Mouse (Mus musculus) testis, postnatal 10 days (tissue): ENCODE results near the gene Zfp672.
A peak's percentile ranks its signal among the peaks of the same experiment; 100 is the strongest.
"Not testable (repeated sequence)": the region's sequence is repeated elsewhere in the genome, so short reads cannot be mapped to it uniquely, and the experiment has no call there.

Experiments
- DNase-seq: peaks from one replicate; pipeline ENCODE4 v3.0.0; 2021; ENCODE audit warnings: low spot score

Gene Zfp672

GRCm38 (mm10) chr11:58330276-58331148 is at the start of gene Zfp672, which contains the start of gene Sh3bp5l:
Zfp672 (minus strand) TSS chr11:58330339.
Sh3bp5l (plus strand) TSS chr11:58330724.
- DNase-seq: peak; percentile 87

- DNase-seq: no peak
These were observed 49.4 kb upstream of the Zfp672 start for GRCm38 (mm10) chr11:58379516-58379915.

- no peak for DNase-seq
These were observed 48.7 kb upstream of the Zfp672 start, which contains the start of gene Lypd8 for GRCm38 (mm10) chr11:58378763-58379278. Lypd8 (plus strand) TSS chr11:58379043.

GRCm38 (mm10) chr11:58377686-58378085 is 47.5 kb upstream of the Zfp672 start:
- DNase-seq: no peak

- DNase-seq: no peak
These were observed 47.1 kb upstream of the Zfp672 start for GRCm38 (mm10) chr11:58377273-58377672.

- not testable (repeated sequence) for DNase-seq
These were observed 36.1 kb upstream of the Zfp672 start for GRCm38 (mm10) chr11:58366191-58366590.

- DNase-seq: no peak
These were observed 34.3 kb upstream of the Zfp672 start for GRCm38 (mm10) chr11:58364454-58364853.

GRCm38 (mm10) chr11:58362562-58362961 is 32.4 kb upstream of the Zfp672 start:
- DNase-seq: not testable (repeated sequence)

- no peak for DNase-seq
These were observed 27.9 kb upstream of the Zfp672 start for GRCm38 (mm10) chr11:58357844-58358534.

- no peak for DNase-seq
These were observed 26.9 kb upstream of the Zfp672 start for GRCm38 (mm10) chr11:58357042-58357441.

- DNase-seq: no peak
These were observed 24.8 kb upstream of the Zfp672 start for GRCm38 (mm10) chr11:58354927-58355326.

- no peak for DNase-seq
These were observed 24.3 kb upstream of the Zfp672 start for GRCm38 (mm10) chr11:58354476-58354875.

- no peak for DNase-seq
These were observed 23.6 kb upstream of the Zfp672 start for GRCm38 (mm10) chr11:58353709-58354108.

- no peak for DNase-seq
These were observed 22.8 kb upstream of the Zfp672 start for GRCm38 (mm10) chr11:58352681-58353548.

GRCm38 (mm10) chr11:58351179-58351578 is 21.0 kb upstream of the Zfp672 start:
- no peak for DNase-seq

GRCm38 (mm10) chr11:58350628-58351027 is 20.5 kb upstream of the Zfp672 start:
- no peak for DNase-seq

GRCm38 (mm10) chr11:58346745-58347144 is 16.6 kb upstream of the Zfp672 start:
- DNase-seq: no peak

GRCm38 (mm10) chr11:58334746-58335145 is 4.6 kb upstream of the Zfp672 start:
- DNase-seq: no peak

- DNase-seq: no peak
These were observed 1.4 kb upstream of the Zfp672 start for GRCm38 (mm10) chr11:58331546-58331945.

- peak; percentile 57 for DNase-seq
These were observed 983 bp upstream of the Zfp672 start for GRCm38 (mm10) chr11:58331149-58331495.

- no peak for DNase-seq
These were observed 248 bp downstream of the Zfp672 start for GRCm38 (mm10) chr11:58329906-58330275.

- no peak for DNase-seq
These were observed 3.4 kb downstream of the Zfp672 start for GRCm38 (mm10) chr11:58326781-58327180.
